Mouse (Mus musculus) MEL (cell line): Measurements from ENCODE around the gene Isg20l2. TPM values are rescaled to one million over a fixed set of nuclear protein-coding genes. Genes with fewer than 3 reads are reported as not detected.

Experiments used
- DNase-seq: peaks from one replicate; pipeline ENCODE4 v3.0.0; 2011; ENCODE audit warnings: low read depth, low spot score
- H3K27ac ChIP-seq: 2 replicates; pipeline ENCODE4 v1.5.1; 2012; ENCODE audit warnings: low read depth, mild to moderate bottlenecking, control low read depth, low read length, moderate library complexity; ENCODE audit not compliant: control insufficient read depth
- H3K27me3 ChIP-seq, 2 experiments: fragments of 150-350 bp in 1 of 2; sonication (generic) in 1 of 2; 2 replicates each; pipeline ENCODE4 v1.6.1; 2012; ENCODE audit warnings: low read length in 2 of 2, mild to moderate bottlenecking in 2 of 2, improper control_type of control experiment in 1 of 2, moderate library complexity in 1 of 2; ENCODE audit not compliant: insufficient read depth in 2 of 2, control insufficient read depth in 1 of 2
- H3K36me3 ChIP-seq, 2 experiments: 2 replicates each; pipeline ENCODE4 v1.6.1; 2012 to 2014; ENCODE audit warnings: low read length in 2 of 2, improper control_type of control experiment in 1 of 2, inconsistent platforms in 1 of 2, mild to moderate bottlenecking in 1 of 2; ENCODE audit not compliant: insufficient read depth in 2 of 2, control insufficient read depth in 1 of 2
- H3K4me1 ChIP-seq, 2 experiments: fragments of 150-350 bp in 1 of 2; sonication (generic) in 1 of 2; 2 replicates each; pipeline ENCODE4 v1.6.1; 2012; ENCODE audit warnings: low read length in 2 of 2, improper control_type of control experiment in 1 of 2, mild to moderate bottlenecking in 1 of 2; ENCODE audit not compliant: insufficient read depth in 2 of 2, control insufficient read depth in 1 of 2
- H3K4me3 ChIP-seq, 2 experiments: fragments of 150-350 bp in 1 of 2; sonication (generic) in 1 of 2; 2 replicates each; pipeline ENCODE4 v1.5.1; 2012; ENCODE audit warnings: low read depth in 2 of 2, low read length in 2 of 2, mild to moderate bottlenecking in 2 of 2, moderate library complexity in 2 of 2, control low read depth in 1 of 2, improper control_type of control experiment in 1 of 2; ENCODE audit not compliant: control insufficient read depth in 1 of 2, insufficient read depth in 1 of 2
- H3K79me2 ChIP-seq: 2 replicates; pipeline ENCODE4 v1.6.1; 2012; ENCODE audit warnings: mild to moderate bottlenecking, low read length, moderate library complexity; ENCODE audit not compliant: control insufficient read depth, poor library complexity, insufficient read depth
- H3K9ac ChIP-seq: 2 replicates; pipeline ENCODE4 v1.6.1; 2012; ENCODE audit warnings: low read depth, mild to moderate bottlenecking, control low read depth, low read length, moderate library complexity; ENCODE audit not compliant: control insufficient read depth, poor library complexity, severe bottlenecking
- H3K9me3 ChIP-seq: fragments of 150-350 bp; sonication (generic); replicated peaks from 2 replicates; pipeline ENCODE4 v1.6.1; 2012; ENCODE audit warnings: mild to moderate bottlenecking, low read length, improper control_type of control experiment, moderate library complexity; ENCODE audit not compliant: insufficient read depth
- BHLHE40 ChIP-seq: IDR thresholded peaks from 2 replicates; pipeline ENCODE4 v1.6.1; 2012; ENCODE audit warnings: low read depth, mild to moderate bottlenecking, inconsistent platforms, low read length, improper control_type of control experiment, borderline replicate concordance
- CHD1 ChIP-seq: IDR thresholded peaks from 2 replicates; pipeline ENCODE4 v1.6.1; 2012; ENCODE audit warnings: low read depth, mild to moderate bottlenecking, inconsistent platforms, low read length, improper control_type of control experiment
- CTCF ChIP-seq, 3 experiments: IDR thresholded peaks in 2 of 3; conservative IDR thresholded peaks in 1 of 3; 2 replicates each; pipeline ENCODE4 v1.5.1; 2011 to 2012; ENCODE audit warnings: low read length in 3 of 3, low read depth in 2 of 3, mild to moderate bottlenecking in 2 of 3, improper control_type of control experiment in 1 of 3, inconsistent platforms in 1 of 3, mixed read lengths in 1 of 3, moderate library complexity in 1 of 3; ENCODE audit not compliant: control insufficient read depth in 1 of 3, insufficient read depth in 1 of 3, poor library complexity in 1 of 3, severe bottlenecking in 1 of 3
- E2F4 ChIP-seq: IDR thresholded peaks from 2 replicates; pipeline ENCODE4 v1.6.1; 2011; ENCODE audit warnings: low read depth, low read length, improper control_type of control experiment, borderline replicate concordance
- GABPA ChIP-seq: IDR thresholded peaks from 2 replicates; pipeline ENCODE4 v1.6.1; 2012; ENCODE audit warnings: low read depth, mild to moderate bottlenecking, inconsistent platforms, low read length, improper control_type of control experiment, moderate library complexity
- GATA1 ChIP-seq: IDR thresholded peaks from 2 replicates; pipeline ENCODE4 v1.6.1; 2011; ENCODE audit warnings: low read depth, low read length, improper control_type of control experiment
- KAT2A ChIP-seq: conservative IDR thresholded peaks from 2 replicates; pipeline ENCODE4 v1.6.1; 2012; ENCODE audit warnings: low read depth, low read length, improper control_type of control experiment, inconsistent platforms
- MAFK ChIP-seq: IDR thresholded peaks from 2 replicates; pipeline ENCODE4 v1.6.1; 2011; ENCODE audit warnings: low read depth, mild to moderate bottlenecking, low read length, improper control_type of control experiment, borderline replicate concordance
- MAX ChIP-seq: IDR thresholded peaks from 2 replicates; pipeline ENCODE4 v1.6.1; 2011; ENCODE audit warnings: low read length, improper control_type of control experiment
- MAZ ChIP-seq: IDR thresholded peaks from 2 replicates; pipeline ENCODE4 v1.6.1; 2012; ENCODE audit warnings: low read depth, mild to moderate bottlenecking, inconsistent platforms, low read length, improper control_type of control experiment
- MEF2A ChIP-seq: IDR thresholded peaks from 2 replicates; pipeline ENCODE4 v1.6.1; 2014; ENCODE audit warnings: low read depth, mild to moderate bottlenecking, inconsistent platforms, low read length, improper control_type of control experiment; ENCODE audit not compliant: poor library complexity, insufficient replicate concordance, severe bottlenecking; ENCODE audit errors: extremely low read depth
- MXI1 ChIP-seq: IDR thresholded peaks from 2 replicates; pipeline ENCODE4 v1.6.1; 2011; ENCODE audit warnings: mild to moderate bottlenecking, low read depth, low read length, improper control_type of control experiment
- MYB ChIP-seq: IDR thresholded peaks from 2 replicates; pipeline ENCODE4 v1.6.1; 2011; ENCODE audit warnings: mild to moderate bottlenecking, low read depth, low read length, improper control_type of control experiment
- MYC ChIP-seq: IDR thresholded peaks from 2 replicates; pipeline ENCODE4 v1.6.1; 2011; ENCODE audit warnings: low read depth, mild to moderate bottlenecking, low read length, improper control_type of control experiment, moderate library complexity
- NELFE ChIP-seq: IDR thresholded peaks from 2 replicates; pipeline ENCODE4 v1.6.1; 2011; ENCODE audit warnings: low read depth, low read length, improper control_type of control experiment
- NRF1 ChIP-seq: IDR thresholded peaks from 2 replicates; pipeline ENCODE4 v1.6.1; 2014; ENCODE audit warnings: low read depth, mild to moderate bottlenecking, inconsistent platforms, low read length, improper control_type of control experiment, moderate library complexity; ENCODE audit not compliant: poor library complexity, insufficient read depth, severe bottlenecking
- POLR2AphosphoS2 ChIP-seq: IDR thresholded peaks from 2 replicates; pipeline ENCODE4 v1.6.1; 2011; ENCODE audit warnings: low read length, improper control_type of control experiment
- POLR2AphosphoS5 ChIP-seq: IDR thresholded peaks from 2 replicates; pipeline ENCODE4 v1.6.1; 2012; ENCODE audit warnings: low read depth, borderline replicate concordance, mild to moderate bottlenecking, inconsistent platforms, low read length, moderate library complexity, mixed read lengths
- TAL1 ChIP-seq: IDR thresholded peaks from 2 replicates; pipeline ENCODE4 v1.6.1; 2012; ENCODE audit warnings: mild to moderate bottlenecking, inconsistent platforms, low read length, moderate library complexity, mixed read lengths
- TBP ChIP-seq: IDR thresholded peaks from 2 replicates; pipeline ENCODE4 v1.8.0; 2011; ENCODE audit warnings: low read depth, low read length, improper control_type of control experiment
- TCF12 ChIP-seq: IDR thresholded peaks from 2 replicates; pipeline ENCODE4 v1.6.1; 2014; ENCODE audit warnings: low read depth, mild to moderate bottlenecking, inconsistent platforms, low read length, improper control_type of control experiment, moderate library complexity
- USF2 ChIP-seq, 2 experiments: IDR thresholded peaks; 2 replicates each; pipeline ENCODE4 v1.6.1; 2011 to 2012; ENCODE audit warnings: improper control_type of control experiment in 2 of 2, low read length in 2 of 2, borderline replicate concordance in 1 of 2, inconsistent platforms in 1 of 2, low read depth in 1 of 2, mild to moderate bottlenecking in 1 of 2; ENCODE audit not compliant: insufficient read depth in 1 of 2
- ZC3H11A ChIP-seq: IDR thresholded peaks from 2 replicates; pipeline ENCODE4 v1.6.1; 2012; ENCODE audit warnings: low read depth, mild to moderate bottlenecking, inconsistent platforms, low read length, improper control_type of control experiment
- ZKSCAN1 ChIP-seq: IDR thresholded peaks from 2 replicates; pipeline ENCODE4 v1.6.1; 2012; ENCODE audit warnings: low read depth, mild to moderate bottlenecking, inconsistent platforms, low read length, improper control_type of control experiment, moderate library complexity
- ZNF384 ChIP-seq: IDR thresholded peaks from 2 replicates; pipeline ENCODE4 v1.6.1; 2012; ENCODE audit warnings: low read depth, mild to moderate bottlenecking, inconsistent platforms, low read length, improper control_type of control experiment
- polyA plus RNA-seq, 2 experiments: library from polyadenylated mRNA; stranded (reverse) in 1 of 2; unstranded in 1 of 2; fragments of >175 nt in 1 of 2; fragments of >200 nt in 1 of 2; gene quantifications; 2 replicates each; pipeline versions ENCODE4 v1.2.1 to v1.2.4; 2012; ENCODE audit warnings: low replicate concordance in 2 of 2, low read depth in 1 of 2; ENCODE audit not compliant: insufficient read length in 2 of 2, insufficient read depth in 1 of 2, missing spikeins in 1 of 2
- total RNA-seq: library from RNA; depleted of rRNA; stranded (reverse); fragments of 300-350 nt; gene quantifications from 2 replicates; pipeline ENCODE4 v1.2.3, GENCODE M21; 2012

Isg20l2 gene
- total and polyA plus RNA-seq, 3 experiments, result 45.0 to 71.8 TPM; not detected in 1

DNA sequence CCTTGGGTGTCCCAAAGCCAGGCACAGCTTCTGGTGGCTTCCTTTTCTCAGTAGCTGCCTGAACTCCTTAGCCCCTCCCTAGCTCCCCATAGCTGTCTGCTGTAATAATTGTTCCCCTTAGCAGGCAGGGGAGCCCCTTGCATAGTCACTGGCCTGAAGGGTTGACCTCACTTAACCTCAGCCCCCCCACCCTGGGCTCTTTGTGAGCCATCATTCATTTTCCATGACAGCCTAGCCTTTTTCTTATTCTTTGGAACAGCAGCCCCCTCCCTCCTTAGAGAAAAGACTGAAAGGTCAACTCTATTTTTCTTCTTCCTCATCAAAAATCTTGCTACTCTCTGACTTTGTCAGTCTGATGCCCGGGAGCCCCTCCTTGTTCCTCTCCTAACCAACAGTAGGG, 28.9 kb downstream of the Isg20l2 start:
- DNase-seq, result no peak
- peaks cover 0 to 10% of the 10 kb centered on the region in 2 experiments; a peak in 2 of 4 replicates for H3K4me1 ChIP-seq
- no peaks in the 10 kb centered on the region for H3K79me2 ChIP-seq
- H3K27me3 ChIP-seq, result no peaks in the 10 kb centered on the region
- no peak for TF ChIP-seq BHLHE40
- no peak for TF ChIP-seq E2F4
- no peak for TF ChIP-seq KAT2A
- TF ChIP-seq NRF1, result no peak
- no peak for TF ChIP-seq MAFK
- TF ChIP-seq ZC3H11A, result no peak
- no peak for TF ChIP-seq ZNF384
- TF ChIP-seq TBP, result no peak
- no peaks in the 10 kb centered on the region for H3K36me3 ChIP-seq
- H3K9ac ChIP-seq, result no peak overlapping the region
- H3K27ac ChIP-seq, result no peak overlapping the region
- no peaks in the 10 kb centered on the region for H3K9me3 ChIP-seq
- no peak overlapping the region for H3K4me3 ChIP-seq

DNA sequence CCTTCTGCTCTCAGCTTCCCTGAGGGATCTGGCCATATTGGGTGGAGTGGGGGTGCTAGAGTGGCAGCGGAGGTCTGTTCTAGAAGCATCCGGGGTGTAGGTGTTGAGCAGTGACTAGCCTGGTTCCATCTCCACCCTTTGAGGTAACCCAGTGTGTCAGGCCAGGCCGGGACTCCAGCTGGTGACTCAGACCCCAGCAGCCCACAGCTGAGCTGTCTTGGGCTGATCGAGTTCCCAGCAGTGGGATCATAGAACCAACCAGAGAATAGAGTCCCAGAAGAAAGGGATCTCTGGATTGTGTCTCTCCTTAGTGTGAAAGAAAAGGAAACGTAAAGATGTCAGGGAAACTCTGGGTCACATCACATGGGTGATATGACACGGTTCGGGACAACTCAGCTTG, 29.3 kb downstream of the Isg20l2 start:
- Histone ChIP-seq H3K27ac (no peak overlapping the region), H3K4me3 (no peak overlapping the region), H3K27me3 (no peaks in the 10 kb centered on the region; a peak in 1 of 4 replicates), H3K9ac (no peak overlapping the region), H3K79me2 (no peaks in the 10 kb centered on the region), H3K9me3 (no peaks in the 10 kb centered on the region), H3K36me3 (no peaks in the 10 kb centered on the region), H3K4me1 (peaks cover 0 to 10% of the 10 kb centered on the region in 2 experiments; a peak in 2 of 4 replicates)
- no peak for DNase-seq
- TF ChIP-seq CHD1 (no peak), ZKSCAN1 (no peak), E2F4 (no peak), MXI1 (no peak), GATA1 (no peak)

DNA sequence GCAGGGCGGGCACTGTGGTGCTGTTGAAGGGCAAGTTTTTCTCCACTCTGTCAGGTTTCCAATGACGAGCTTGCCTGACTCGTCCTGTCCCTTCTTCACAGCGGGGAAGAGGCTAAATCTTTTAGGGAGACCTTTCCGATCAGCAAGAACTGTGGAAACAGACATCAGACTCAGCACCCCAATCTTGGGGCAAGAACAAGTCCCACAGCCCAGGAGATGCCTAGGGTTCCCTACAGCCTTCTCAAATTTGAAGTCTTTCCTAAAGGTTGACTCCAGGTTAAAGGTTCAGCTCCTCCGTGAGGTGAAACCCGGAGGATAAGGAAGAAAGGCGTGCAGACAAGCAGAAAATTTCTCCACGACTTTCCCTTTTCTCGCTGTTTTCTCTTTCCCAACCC, 30.1 kb downstream of the Isg20l2 start:
- Histone ChIP-seq H3K9ac (peak overlapping the region; percentile 43), H3K27me3 (no peaks in the 10 kb centered on the region; a peak in 1 of 4 replicates), H3K27ac (no peak overlapping the region), H3K4me1 (peaks cover 0 to 10% of the 10 kb centered on the region in 2 experiments; a peak in 2 of 4 replicates), H3K9me3 (no peaks in the 10 kb centered on the region), H3K79me2 (no peaks in the 10 kb centered on the region), H3K4me3 (peak overlapping the region; percentile 54 to 55), H3K36me3 (no peaks in the 10 kb centered on the region)
- DNase-seq, result peak; percentile 27
- TF ChIP-seq ZC3H11A (no peak), MEF2A (no peak), E2F4 (no peak), MAX (no peak), KAT2A (no peak), TCF12 (no peak), MYB (no peak), POLR2AphosphoS2 (no peak), TAL1 (no peak), GABPA (no peak), NELFE (no peak), USF2 (IDR thresholded peaks at IDR 0.05; ENCODE audit: borderline replicate concordance in 1 of 2, insufficient read depth in 1 of 2, low read depth in 1 of 2, low read length in 2 of 2) (no peak), CTCF (IDR thresholded peaks at IDR 0.05 in 2 of 3, conservative IDR thresholded peaks at IDR 0.05 in 1 of 3; ENCODE audit: control insufficient read depth in 1 of 3, insufficient read depth in 1 of 3, low read depth in 2 of 3, low read length in 3 of 3, poor library complexity in 1 of 3, severe bottlenecking in 1 of 3) (no peak), GATA1 (no peak), POLR2AphosphoS5 (no peak), MAFK (no peak), MYC (no peak), MAZ (no peak)
